Mouse (Mus musculus) hindbrain, embryonic 16.5 days (tissue): Measurements from ENCODE around the gene Rnf43. TPM values are rescaled to one million over a fixed set of nuclear protein-coding genes. Genes with fewer than 3 reads are reported as not detected.

Experiments
- ATAC-seq: fragments of 200-750 bp; cut with Nextera tagmentation; 2 replicates; pipeline ENCODE4 v1.8.0; 2017; ENCODE audit warnings: moderate TSS enrichment, moderate library complexity
- H3K27ac ChIP-seq: fragments of 300-500 bp; sonication (generic); 2 replicates; pipeline ENCODE4 v1.5.1; 2014; ENCODE audit warnings: low read depth, mild to moderate bottlenecking, control low read depth, low read length, moderate library complexity
- H3K27me3 ChIP-seq: fragments of 300-500 bp; sonication (generic); replicated peaks from 2 replicates; pipeline ENCODE4 v1.6.1; 2014; ENCODE audit warnings: low read length; ENCODE audit not compliant: control insufficient read depth, insufficient read depth
- H3K36me3 ChIP-seq: fragments of 300-500 bp; sonication (generic); 2 replicates; pipeline ENCODE4 v1.6.1; 2014; ENCODE audit warnings: mild to moderate bottlenecking, low read length, moderate library complexity, mixed read lengths; ENCODE audit not compliant: control insufficient read depth, insufficient read depth
- H3K4me1 ChIP-seq: fragments of 300-500 bp; sonication (generic); 2 replicates; pipeline ENCODE4 v1.6.1; 2014; ENCODE audit warnings: low read depth, low read length; ENCODE audit not compliant: control insufficient read depth, insufficient read depth
- H3K4me2 ChIP-seq: fragments of 300-500 bp; sonication (generic); 2 replicates; pipeline ENCODE4 v1.6.1; 2014; ENCODE audit warnings: mild to moderate bottlenecking, low read length, control low read depth, moderate library complexity
- H3K4me3 ChIP-seq: fragments of 300-500 bp; sonication (generic); 2 replicates; pipeline ENCODE4 v1.5.1; 2014; ENCODE audit warnings: mild to moderate bottlenecking, low read length, control low read depth, moderate library complexity
- H3K9ac ChIP-seq: fragments of 300-500 bp; sonication (generic); 2 replicates; pipeline ENCODE4 v1.6.1; 2014; ENCODE audit warnings: low read depth, mild to moderate bottlenecking, control low read depth, low read length, moderate library complexity
- H3K9me3 ChIP-seq: fragments of 300-500 bp; sonication (generic); 2 replicates; pipeline ENCODE4 v1.6.1; 2014; ENCODE audit warnings: mild to moderate bottlenecking, low read length, moderate library complexity; ENCODE audit not compliant: control insufficient read depth
- WGBS: fragments of 180-500 bp; shearing (Covaris S2); extraction: QIAGEN DNeasy Blood & Tissue Kit; methylation state at CpG from one replicate; pipeline ENCODE4 v1.1.7; 2014; 5-methylcytosine and 5-hydroxymethylcytosine counted together
- polyA plus RNA-seq: library from polyadenylated mRNA; unstranded; fragments of >200 nt; fragmentation: Nextera tagmentation; extraction: Ambion mirVana; gene quantifications from 2 replicates; pipeline ENCODE4 v1.2.1, GENCODE M21; 2015

Gene Rnf43
- polyA plus RNA-seq, 1 experiment from 2014 or later, result 0.71 TPM

DNA sequence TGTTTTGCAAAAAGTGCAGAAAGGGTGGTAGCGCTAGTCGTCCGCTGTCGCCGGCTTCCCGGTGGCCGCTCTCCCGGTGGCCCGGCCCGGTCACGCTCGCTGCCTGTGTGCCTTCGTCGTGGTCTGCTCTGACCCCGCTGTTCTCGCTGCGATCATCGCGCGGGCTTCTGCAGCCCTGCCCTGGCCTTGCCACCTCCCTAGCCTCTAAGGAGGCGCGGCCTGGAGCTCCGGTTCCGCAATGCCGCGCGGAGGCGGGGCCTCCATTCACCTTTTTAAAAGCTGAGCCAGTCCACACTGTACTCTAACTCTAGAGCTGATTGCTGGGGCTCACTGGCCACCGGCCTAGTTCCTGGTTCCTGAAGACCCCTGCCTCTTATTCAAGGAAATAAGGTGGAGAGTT is 23.3 kb upstream of the Rnf43 start:
- H3K4me1 ChIP-seq, result peaks cover 6% of the 10 kb centered on the region; the same call in 1 of the 2 replicates
- H3K9me3 ChIP-seq, result no peaks in the 10 kb centered on the region
- peak; percentile 56 for ATAC-seq
- WGBS, result under 1% methylated on average over 29 of the region's 29 CpGs
- H3K4me3 ChIP-seq, result peak overlapping the region; percentile 45
- H3K9ac ChIP-seq, result peak overlapping the region; percentile 78
- H3K36me3 ChIP-seq, result no peaks in the 10 kb centered on the region
- no peaks in the 10 kb centered on the region for H3K27me3 ChIP-seq
- peak overlapping the region; percentile 80 for H3K4me2 ChIP-seq
- 0 out of 2 replicates have a peak overlapping the region, but pooled peaks have one; percentile 39 for H3K27ac ChIP-seq

DNA sequence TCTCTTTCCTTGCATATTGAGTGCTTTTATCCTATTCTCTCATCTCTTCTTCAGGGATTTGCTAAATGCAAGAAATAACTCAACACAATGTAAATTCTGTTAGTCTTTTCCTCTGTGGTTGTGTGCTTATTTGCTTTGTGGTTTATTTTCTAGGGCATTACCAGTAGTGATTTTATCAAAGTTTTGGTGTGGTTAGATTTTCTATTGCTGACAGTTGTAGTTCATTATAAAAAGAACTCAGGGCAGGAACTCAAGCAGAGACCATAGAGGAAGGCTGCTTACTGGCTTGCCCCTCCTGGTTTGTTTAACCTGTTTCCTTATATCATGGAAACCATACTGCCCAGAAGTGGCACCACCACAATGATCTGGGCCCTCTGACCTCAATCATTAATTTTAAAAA is 19.7 kb upstream of the Rnf43 start:
- no peaks in the 10 kb centered on the region for H3K27me3 ChIP-seq
- no peak overlapping the region for H3K9ac ChIP-seq
- H3K36me3 ChIP-seq, result no peaks in the 10 kb centered on the region
- H3K27ac ChIP-seq, result no peak overlapping the region
- H3K4me1 ChIP-seq, result peaks cover 6% of the 10 kb centered on the region; the same call in 1 of the 2 replicates
- no peaks in the 10 kb centered on the region for H3K9me3 ChIP-seq
- ATAC-seq, result no peak
- no peak overlapping the region for H3K4me2 ChIP-seq
- no peak overlapping the region for H3K4me3 ChIP-seq

DNA sequence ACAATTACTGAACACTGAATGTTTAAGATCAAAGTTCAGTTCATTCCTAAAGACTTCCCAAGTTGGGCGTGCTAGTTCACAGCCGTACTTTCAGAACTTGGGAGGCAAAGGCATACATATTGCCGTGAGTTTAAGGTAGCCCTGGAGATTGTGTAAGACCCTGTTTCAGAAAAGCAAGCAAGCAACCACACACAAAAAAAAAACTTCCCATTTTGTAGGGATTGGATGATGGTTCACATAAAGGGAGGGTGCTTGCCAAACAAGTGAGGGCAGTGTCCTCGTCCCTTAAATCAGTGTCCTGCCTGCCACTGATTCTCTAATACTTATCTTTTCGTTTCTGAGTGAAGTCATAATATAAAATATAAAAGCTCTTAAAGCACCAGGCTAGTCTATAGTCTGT is 7.8 kb upstream of the Rnf43 start:
- Histone ChIP-seq H3K4me3 (no peak overlapping the region), H3K9me3 (no peaks in the 10 kb centered on the region), H3K27ac (no peak overlapping the region), H3K4me1 (no peaks in the 10 kb centered on the region), H3K9ac (no peak overlapping the region), H3K36me3 (no peaks in the 10 kb centered on the region), H3K27me3 (no peaks in the 10 kb centered on the region), H3K4me2 (no peak overlapping the region)
- WGBS, result 86% methylated on average over 5 of the region's 5 CpGs
- ATAC-seq, result no peak

DNA sequence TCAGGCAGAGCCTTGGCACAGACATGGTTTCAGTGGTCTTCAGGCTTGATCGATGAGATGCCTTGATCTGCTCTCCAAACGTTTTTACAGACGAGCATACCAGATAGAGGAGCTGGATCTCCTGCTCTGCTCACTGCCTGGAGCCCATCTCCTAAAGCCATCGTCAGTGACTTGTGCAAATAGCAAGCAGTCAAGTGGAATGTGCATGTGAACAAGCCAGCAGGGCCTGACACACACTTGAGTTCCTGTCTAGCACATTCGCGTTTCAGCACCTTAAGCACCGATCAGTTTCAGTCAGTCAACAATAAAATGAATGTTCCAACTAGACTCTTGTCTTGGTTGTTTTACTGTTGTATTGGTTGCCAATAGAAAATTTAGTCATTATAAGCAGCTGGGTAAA is 3.3 kb upstream of the Rnf43 start:
- H3K9me3 ChIP-seq, result no peaks in the 10 kb centered on the region
- no peaks in the 10 kb centered on the region for H3K27me3 ChIP-seq
- no peaks in the 10 kb centered on the region for H3K36me3 ChIP-seq
- H3K27ac ChIP-seq, result no peak overlapping the region
- 75% methylated on average over 7 of the region's 7 CpGs for WGBS
- H3K9ac ChIP-seq, result no peak overlapping the region
- H3K4me2 ChIP-seq, result no peak overlapping the region
- H3K4me1 ChIP-seq, result peaks cover 6% of the 10 kb centered on the region
- H3K4me3 ChIP-seq, result no peak overlapping the region
- no peak for ATAC-seq

GRCm38 (mm10) chr11:87662822-87663221 is 300 bp downstream of the Rnf43 start:
- no peak for ATAC-seq

DNA sequence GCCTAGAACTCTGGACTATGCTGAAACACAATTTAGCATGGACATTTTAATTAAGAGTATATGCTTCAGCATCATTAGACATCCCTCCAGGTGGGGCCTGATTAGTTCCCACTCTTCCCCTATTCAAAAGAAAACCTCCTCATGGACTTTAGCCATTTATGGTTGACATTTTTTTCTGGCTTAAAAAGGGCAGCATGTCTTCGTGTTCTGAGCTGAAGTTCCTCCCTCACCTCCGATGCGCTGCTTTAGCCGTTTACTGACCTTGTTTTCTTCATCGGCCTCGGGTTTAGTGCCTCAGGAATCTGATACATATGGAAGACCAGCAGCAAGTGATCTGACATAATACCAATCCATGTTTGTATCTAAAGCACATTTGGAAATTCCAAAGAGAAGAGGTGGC is 1.4 kb downstream of the Rnf43 start:
- ATAC-seq, result no peak
- no peak overlapping the region for H3K4me3 ChIP-seq
- H3K9me3 ChIP-seq, result no peaks in the 10 kb centered on the region
- no peak overlapping the region for H3K4me2 ChIP-seq
- no peak overlapping the region for H3K9ac ChIP-seq
- H3K36me3 ChIP-seq, result no peaks in the 10 kb centered on the region
- peaks cover 6% of the 10 kb centered on the region for H3K4me1 ChIP-seq
- peaks cover 2% of the 10 kb centered on the region; the same call in 1 of the 2 replicates for H3K27me3 ChIP-seq
- H3K27ac ChIP-seq, result no peak overlapping the region
- 82% methylated on average over 6 of the region's 6 CpGs for WGBS

More at GRCm38 (mm10) chr11:87662822-87663221, 300 bp downstream of the Rnf43 start:
- peaks cover 2% of the 10 kb centered on the region; the same call in 1 of the 2 replicates for H3K27me3 ChIP-seq
- no peaks in the 10 kb centered on the region for H3K36me3 ChIP-seq
- H3K4me2 ChIP-seq, result peak overlapping the region; percentile 54
- H3K9ac ChIP-seq, result peak overlapping the region; percentile 38; the same call in 1 of the 2 replicates
- WGBS, result 17% methylated on average over 14 of the region's 14 CpGs
- peaks cover 6% of the 10 kb centered on the region for H3K4me1 ChIP-seq
- H3K9me3 ChIP-seq, result no peaks in the 10 kb centered on the region
- H3K27ac ChIP-seq, result no peak overlapping the region
- H3K4me3 ChIP-seq, result peak overlapping the region; percentile 32

- WGBS, result 80% methylated on average over 12 of the region's 12 CpGs
- Histone ChIP-seq H3K9me3 (no peaks in the 10 kb centered on the region), H3K4me1 (peaks cover 6% of the 10 kb centered on the region), H3K27me3 (peaks cover 2% of the 10 kb centered on the region; the same call in 1 of the 2 replicates), H3K4me2 (no peak overlapping the region), H3K27ac (no peak overlapping the region), H3K4me3 (no peak overlapping the region), H3K9ac (no peak overlapping the region), H3K36me3 (no peaks in the 10 kb centered on the region)
- no peak for ATAC-seq
Measured at GRCm38 (mm10) chr11:87664521-87664920, 2.0 kb downstream of the Rnf43 start.

DNA sequence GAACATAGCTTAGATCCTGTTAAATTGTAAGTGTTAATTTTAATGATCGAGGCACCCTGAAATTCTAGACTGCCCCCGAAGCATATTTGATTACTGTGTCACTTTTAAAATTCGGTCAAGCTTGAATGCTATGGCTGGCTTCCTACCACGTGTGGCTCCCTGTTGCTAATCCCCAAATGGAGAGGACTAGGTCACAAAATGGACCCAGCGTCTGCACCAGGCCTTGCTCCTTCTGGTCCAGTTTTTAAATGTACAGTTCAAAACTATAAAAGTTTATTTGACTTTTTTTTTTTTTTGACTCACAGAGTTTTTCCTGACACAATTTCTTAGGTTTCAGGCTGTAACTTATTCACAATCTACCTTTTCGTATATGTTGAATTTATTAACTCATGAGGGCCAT is 2.7 kb downstream of the Rnf43 start:
- no peak overlapping the region for H3K4me3 ChIP-seq
- H3K4me2 ChIP-seq, result no peak overlapping the region
- no peaks in the 10 kb centered on the region for H3K9me3 ChIP-seq
- H3K9ac ChIP-seq, result no peak overlapping the region
- no peaks in the 10 kb centered on the region for H3K36me3 ChIP-seq
- H3K27me3 ChIP-seq, result peaks cover 2% of the 10 kb centered on the region; the same call in 1 of the 2 replicates
- 72% methylated on average over 6 of the region's 6 CpGs for WGBS
- peaks cover 6% of the 10 kb centered on the region for H3K4me1 ChIP-seq
- ATAC-seq, result no peak
- H3K27ac ChIP-seq, result no peak overlapping the region

- Histone ChIP-seq H3K9me3 (no peaks in the 10 kb centered on the region), H3K27me3 (peaks cover 2% of the 10 kb centered on the region; the same call in 1 of the 2 replicates), H3K27ac (no peak overlapping the region), H3K4me2 (no peak overlapping the region), H3K4me1 (peaks cover 6% of the 10 kb centered on the region), H3K4me3 (no peak overlapping the region), H3K36me3 (no peaks in the 10 kb centered on the region), H3K9ac (no peak overlapping the region)
- ATAC-seq, result no peak
- 88% methylated on average over 2 of the region's 2 CpGs for WGBS
Measured at GRCm38 (mm10) chr11:87665658-87666057, 3.1 kb downstream of the Rnf43 start.
